Mouse (Mus musculus) ovary, postnatal 36 days (tissue): Measurements from ENCODE around the gene Lamc1.
"Not testable (repeated sequence)": the region's sequence is repeated elsewhere in the genome, so short reads cannot be mapped to it uniquely, and the experiment has no call there.

Experiments used
- DNase-seq: peaks from one replicate; pipeline ENCODE4 v3.0.0; 2022; ENCODE audit warnings: low spot score, mixed read lengths

Gene Lamc1

GRCm38 (mm10) chr1:153332444-153333295 lies at the start of gene Lamc1:
Gene Lamc1 (minus strand): TSS chr1:153332786.
- DNase-seq: peak; percentile 94

- DNase-seq: no peak
Observed at GRCm38 (mm10) chr1:153380746-153381282, 48.2 kb upstream of the Lamc1 start.

- no peak for DNase-seq
Observed at GRCm38 (mm10) chr1:153379832-153380231, 47.2 kb upstream of the Lamc1 start.

GRCm38 (mm10) chr1:153378587-153378986 lies 46.0 kb upstream of the Lamc1 start:
- DNase-seq: no peak

GRCm38 (mm10) chr1:153376446-153376845 lies 43.9 kb upstream of the Lamc1 start:
- DNase-seq: no peak

GRCm38 (mm10) chr1:153374136-153374535 lies 41.5 kb upstream of the Lamc1 start:
- no peak for DNase-seq

- DNase-seq: no peak
Observed at GRCm38 (mm10) chr1:153371846-153372245, 39.3 kb upstream of the Lamc1 start.

- DNase-seq: no peak
Observed at GRCm38 (mm10) chr1:153369011-153369410, 36.4 kb upstream of the Lamc1 start.

GRCm38 (mm10) chr1:153367048-153367447 lies 34.5 kb upstream of the Lamc1 start:
- no peak for DNase-seq

GRCm38 (mm10) chr1:153361926-153362325 lies 29.3 kb upstream of the Lamc1 start:
- DNase-seq: no peak

GRCm38 (mm10) chr1:153360556-153360955 lies 28.0 kb upstream of the Lamc1 start:
- no peak for DNase-seq

GRCm38 (mm10) chr1:153357218-153357617 lies 24.6 kb upstream of the Lamc1 start:
- DNase-seq: no peak

GRCm38 (mm10) chr1:153354466-153354865 lies 21.9 kb upstream of the Lamc1 start:
- DNase-seq: no peak

GRCm38 (mm10) chr1:153353736-153354430 lies 21.3 kb upstream of the Lamc1 start:
- no peak for DNase-seq

- no peak for DNase-seq
Observed at GRCm38 (mm10) chr1:153351034-153351433, 18.4 kb upstream of the Lamc1 start.

GRCm38 (mm10) chr1:153347726-153348125 lies 15.1 kb upstream of the Lamc1 start:
- DNase-seq: no peak

GRCm38 (mm10) chr1:153347040-153347439 lies 14.5 kb upstream of the Lamc1 start:
- no peak for DNase-seq

GRCm38 (mm10) chr1:153345699-153346291 lies 13.2 kb upstream of the Lamc1 start:
- no peak for DNase-seq

- DNase-seq: no peak
Observed at GRCm38 (mm10) chr1:153345002-153345401, 12.4 kb upstream of the Lamc1 start.

GRCm38 (mm10) chr1:153335451-153335850 lies 2.9 kb upstream of the Lamc1 start:
- DNase-seq: not testable (repeated sequence)

- no peak for DNase-seq
Observed at GRCm38 (mm10) chr1:153333296-153334121, 923 bp upstream of the Lamc1 start.
